Mouse (Mus musculus) brain, embryonic 14.5 days (tissue): ENCODE measurements around the gene Fgfrl1.

Source experiments
- CTCF ChIP-seq: fragments of 200-500 bp; IDR thresholded peaks from 2 replicates; pipeline ENCODE4 v1.5.1; 2012; ENCODE audit warnings: inconsistent platforms, mild to moderate bottlenecking, moderate library complexity, borderline replicate concordance; ENCODE audit not compliant: insufficient read depth, insufficient read length; ENCODE audit errors: extremely low read depth
- POLR2A ChIP-seq: fragments of 200-500 bp; IDR thresholded peaks from 2 replicates; pipeline ENCODE4 v1.6.1; 2012; ENCODE audit warnings: mild to moderate bottlenecking, inconsistent platforms, borderline replicate concordance; ENCODE audit not compliant: poor library complexity, insufficient read depth, insufficient read length, severe bottlenecking; ENCODE audit errors: extremely low read depth

DNA sequence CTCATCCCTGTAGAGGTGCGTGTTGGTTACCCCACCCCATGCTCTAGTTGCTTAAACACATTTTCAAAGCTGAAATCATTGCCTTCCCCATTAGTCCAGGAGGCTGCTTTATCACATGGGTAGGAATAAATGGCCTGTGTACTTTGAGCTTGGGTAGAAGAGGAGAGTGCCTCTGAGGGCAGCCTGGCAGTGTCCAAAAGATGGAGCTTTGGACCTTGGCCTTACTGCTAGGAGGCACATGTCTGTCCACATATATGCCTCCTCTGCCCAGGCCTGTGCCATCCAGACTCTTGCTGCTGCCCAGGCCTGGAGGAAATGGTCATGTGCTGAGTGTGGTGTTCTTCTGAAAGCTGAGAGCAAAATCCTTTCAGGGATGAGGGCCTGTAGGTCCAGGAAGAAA is 16.2 kb downstream of the Fgfrl1 start:
- no peak for TF ChIP-seq CTCF
- no peak for TF ChIP-seq POLR2A
